Mouse (Mus musculus) myocyte (in vitro differentiated cells): ENCODE measurements around the gene Rem2. TPM values are rescaled to one million over a fixed set of nuclear protein-coding genes. Genes with fewer than 3 reads are reported as not detected.

Source experiments
- H3K27me3 ChIP-seq: one replicate; pipeline ENCODE4 v1.6.1; 2011; ENCODE audit not compliant: control insufficient read depth, insufficient read depth, insufficient read length
- H3K36me3 ChIP-seq: one replicate; pipeline ENCODE4 v1.6.1; 2011; ENCODE audit not compliant: control insufficient read depth, insufficient read depth
- H3K4me2 ChIP-seq: one replicate; pipeline ENCODE4 v1.6.1; 2011; ENCODE audit warnings: low read depth, control low read depth
- H3K4me3 ChIP-seq: one replicate; pipeline ENCODE4 v1.5.1; 2011; ENCODE audit warnings: mild to moderate bottlenecking, control low read depth, moderate library complexity
- H3K79me2 ChIP-seq: one replicate; pipeline ENCODE4 v1.6.1; 2011; ENCODE audit not compliant: control insufficient read depth, insufficient read depth
- H3ac ChIP-seq: one replicate; pipeline ENCODE4 v1.6.1; 2011; ENCODE audit not compliant: control insufficient read depth, insufficient read length
- CEBPB ChIP-seq: IDR thresholded peaks from 2 replicates; pipeline ENCODE4 v1.6.1; 2011; ENCODE audit warnings: mild to moderate bottlenecking, moderate library complexity; ENCODE audit not compliant: poor library complexity, insufficient read depth, severe bottlenecking
- E2F4 ChIP-seq: IDR thresholded peaks from one replicate; pipeline ENCODE4 v1.6.1; 2011; ENCODE audit warnings: mild to moderate bottlenecking, control low read depth, moderate library complexity; ENCODE audit not compliant: insufficient read depth
- MAX ChIP-seq: IDR thresholded peaks from one replicate; pipeline ENCODE4 v1.6.1; 2011; ENCODE audit warnings: low read depth, mild to moderate bottlenecking, control low read depth
- MYOD1 ChIP-seq, 3 experiments: IDR thresholded peaks; one replicate each; pipeline ENCODE4 v1.6.1; 2011; ENCODE audit warnings: control low read depth in 2 of 3, low read depth in 2 of 3, mild to moderate bottlenecking in 2 of 3, moderate library complexity in 1 of 3; ENCODE audit not compliant: insufficient read length in 2 of 3, control insufficient read depth in 1 of 3
- MYOG ChIP-seq, 3 experiments: IDR thresholded peaks; one replicate each; pipeline ENCODE4 v1.6.1; 2011; ENCODE audit warnings: control low read depth in 2 of 3, low read depth in 2 of 3, mild to moderate bottlenecking in 2 of 3; ENCODE audit not compliant: insufficient read length in 2 of 3, control insufficient read depth in 1 of 3, insufficient read depth in 1 of 3
- POLR2A ChIP-seq: IDR thresholded peaks from one replicate; pipeline ENCODE4 v1.6.1; 2011; ENCODE audit warnings: low read depth, mild to moderate bottlenecking, control low read depth, moderate library complexity; ENCODE audit not compliant: insufficient read length
- POLR2AphosphoS2 ChIP-seq: IDR thresholded peaks from one replicate; pipeline ENCODE4 v1.6.1; 2011; ENCODE audit warnings: low read depth, control low read depth; ENCODE audit not compliant: insufficient read length
- REST ChIP-seq: IDR thresholded peaks from one replicate; pipeline ENCODE4 v1.6.1; 2011; ENCODE audit warnings: mild to moderate bottlenecking, control low read depth, moderate library complexity; ENCODE audit not compliant: insufficient read depth, insufficient read length
- SRF ChIP-seq: IDR thresholded peaks from one replicate; pipeline ENCODE4 v1.6.1; 2011; ENCODE audit warnings: low read depth; ENCODE audit not compliant: control insufficient read depth, insufficient read length
- TCF12 ChIP-seq: IDR thresholded peaks from one replicate; pipeline ENCODE4 v1.6.1; 2011; ENCODE audit warnings: mild to moderate bottlenecking, control low read depth; ENCODE audit not compliant: poor library complexity, insufficient read depth, severe bottlenecking
- TCF3 ChIP-seq: IDR thresholded peaks from one replicate; pipeline ENCODE4 v1.6.1; 2011; ENCODE audit warnings: low read depth, control low read depth; ENCODE audit not compliant: insufficient read length
- USF1 ChIP-seq: IDR thresholded peaks from one replicate; pipeline ENCODE4 v1.6.1; 2011; ENCODE audit warnings: low read depth, mild to moderate bottlenecking, control low read depth, moderate library complexity
- polyA plus RNA-seq: library from polyadenylated mRNA; unstranded; fragments of >200 nt; fragmentation: generic; extraction: Trizol; gene quantifications from one replicate; pipeline ENCODE4 v1.2.1, GENCODE M21; 2012; ENCODE audit warnings: missing spikeins

Gene Rem2
- polyA plus RNA-seq, 1 experiment: 0.20 TPM

DNA sequence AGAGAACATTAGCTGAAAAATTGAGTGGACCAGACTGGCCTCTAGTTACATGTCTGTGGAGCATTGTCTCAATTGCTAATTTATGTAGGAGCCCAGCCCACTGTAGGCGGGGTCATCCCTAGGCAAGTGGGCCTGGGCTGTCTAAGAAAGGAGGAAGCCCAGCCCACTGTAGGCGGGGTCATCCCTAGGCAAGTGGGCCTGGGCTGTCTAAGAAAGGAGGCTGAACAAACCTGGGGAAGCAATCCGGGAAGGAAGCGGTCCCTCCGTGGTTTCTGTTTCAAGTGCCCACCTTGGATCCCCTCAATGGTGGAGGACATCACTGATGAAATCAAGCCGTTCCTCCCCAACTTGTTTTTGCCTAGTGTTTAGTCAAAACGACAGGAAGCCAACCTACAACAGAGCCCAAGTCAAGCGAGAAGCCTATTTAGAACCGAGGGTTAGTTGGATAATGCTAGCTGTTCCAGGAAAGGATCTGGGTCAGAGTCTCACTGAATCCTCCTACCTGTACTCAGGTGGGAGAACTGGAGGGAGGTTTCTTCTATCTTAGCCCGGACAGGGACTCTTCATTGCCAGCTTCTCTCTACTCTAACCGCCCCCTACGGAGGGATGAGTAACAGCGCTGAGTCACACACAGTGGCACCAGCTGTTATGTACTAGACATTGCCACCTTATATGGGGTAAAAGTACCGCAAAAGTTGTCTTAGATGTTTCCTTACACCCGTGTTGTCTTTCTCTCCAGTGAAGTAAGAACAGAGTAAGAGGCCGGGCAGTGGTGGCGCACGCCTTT is 16.6 kb downstream of the Rem2 start:
- Histone ChIP-seq H3ac (no peak overlapping the region), H3K79me2 (no peaks in the 10 kb centered on the region), H3K4me3 (no peak overlapping the region), H3K27me3 (no peaks in the 10 kb centered on the region), H3K36me3 (no peaks in the 10 kb centered on the region), H3K4me2 (peak overlapping the region; percentile 29)
- TF ChIP-seq USF1 (no peak), SRF (peak; percentile 80), MAX (no peak), MYOD1 (IDR thresholded peaks at IDR 0.05; ENCODE audit: control insufficient read depth in 1 of 3, insufficient read length in 2 of 3, low read depth in 2 of 3) (peak in 2 of 3 experiments; percentile 52 to 76), MYOG (IDR thresholded peaks at IDR 0.05; ENCODE audit: control insufficient read depth in 1 of 3, insufficient read depth in 1 of 3, insufficient read length in 2 of 3, low read depth in 2 of 3) (peak in 1 of 3 experiments; percentile 13), TCF3 (no peak)

DNA sequence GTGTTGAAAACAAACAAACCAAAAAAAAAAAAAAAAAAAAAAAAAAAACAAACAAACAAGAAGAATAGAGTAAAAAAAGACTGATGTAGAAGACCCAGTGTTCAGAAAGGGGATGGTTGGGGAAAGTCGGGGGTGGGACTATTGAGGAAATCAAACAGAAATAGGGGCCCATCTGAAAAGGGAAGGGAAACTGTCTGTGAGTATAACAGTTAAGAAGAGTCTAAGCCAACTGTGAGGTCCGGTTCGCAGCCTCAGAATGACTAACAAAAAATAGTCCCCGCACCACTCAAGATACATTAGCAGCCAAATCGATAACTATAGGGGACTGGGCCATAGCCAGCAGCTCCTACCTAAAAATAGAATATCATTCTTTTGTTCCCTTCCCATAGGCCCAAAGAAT is 17.3 kb downstream of the Rem2 start:
- Histone ChIP-seq H3K27me3 (no peaks in the 10 kb centered on the region), H3ac (no peak overlapping the region), H3K4me3 (no peak overlapping the region), H3K36me3 (no peaks in the 10 kb centered on the region), H3K4me2 (no peak overlapping the region), H3K79me2 (no peaks in the 10 kb centered on the region)
- no peak for TF ChIP-seq REST
- TF ChIP-seq MAX: no peak
- TF ChIP-seq MYOD1 (IDR thresholded peaks at IDR 0.05; ENCODE audit: control insufficient read depth in 1 of 3, insufficient read length in 2 of 3, low read depth in 2 of 3): no peak
- no peak for TF ChIP-seq TCF12
- no peak for TF ChIP-seq TCF3
- TF ChIP-seq USF1: no peak
- no peak for TF ChIP-seq E2F4
- TF ChIP-seq CEBPB: no peak
- no peak for TF ChIP-seq POLR2A
- TF ChIP-seq POLR2AphosphoS2: no peak
- no peak for TF ChIP-seq MYOG (IDR thresholded peaks at IDR 0.05; ENCODE audit: control insufficient read depth in 1 of 3, insufficient read depth in 1 of 3, insufficient read length in 2 of 3, low read depth in 2 of 3)
- TF ChIP-seq SRF: no peak

DNA sequence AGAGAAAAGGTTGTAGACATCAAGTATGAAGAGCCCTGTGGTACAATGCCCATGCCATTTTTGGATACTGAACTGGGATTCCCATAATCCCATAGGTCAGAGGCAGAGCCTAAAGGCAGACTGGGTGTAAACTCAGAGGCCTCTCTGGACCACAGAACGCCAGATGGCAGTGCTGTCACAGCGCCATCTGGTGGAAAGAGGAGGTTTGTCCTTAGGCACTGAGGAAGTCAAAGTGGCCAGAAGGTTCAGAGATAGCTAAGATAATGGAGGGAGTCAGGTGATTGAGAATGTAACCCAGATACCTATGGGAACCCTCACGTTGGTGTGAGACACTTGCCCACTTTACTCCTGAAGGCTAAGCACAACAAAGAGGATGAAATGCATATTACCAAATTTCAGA is 18.3 kb downstream of the Rem2 start:
- Histone ChIP-seq H3K4me2 (no peak overlapping the region), H3K79me2 (no peaks in the 10 kb centered on the region), H3K27me3 (no peaks in the 10 kb centered on the region), H3K4me3 (no peak overlapping the region), H3ac (no peak overlapping the region), H3K36me3 (no peaks in the 10 kb centered on the region)
- no peak for TF ChIP-seq SRF
- no peak for TF ChIP-seq MAX
- no peak for TF ChIP-seq TCF3
- no peak for TF ChIP-seq TCF12
- no peak for TF ChIP-seq POLR2AphosphoS2
- no peak for TF ChIP-seq USF1
- no peak for TF ChIP-seq MYOG (IDR thresholded peaks at IDR 0.05; ENCODE audit: control insufficient read depth in 1 of 3, insufficient read depth in 1 of 3, insufficient read length in 2 of 3, low read depth in 2 of 3)
- TF ChIP-seq CEBPB: no peak
- TF ChIP-seq REST: no peak
- no peak for TF ChIP-seq POLR2A
- no peak for TF ChIP-seq MYOD1 (IDR thresholded peaks at IDR 0.05; ENCODE audit: control insufficient read depth in 1 of 3, insufficient read length in 2 of 3, low read depth in 2 of 3)
- no peak for TF ChIP-seq E2F4

DNA sequence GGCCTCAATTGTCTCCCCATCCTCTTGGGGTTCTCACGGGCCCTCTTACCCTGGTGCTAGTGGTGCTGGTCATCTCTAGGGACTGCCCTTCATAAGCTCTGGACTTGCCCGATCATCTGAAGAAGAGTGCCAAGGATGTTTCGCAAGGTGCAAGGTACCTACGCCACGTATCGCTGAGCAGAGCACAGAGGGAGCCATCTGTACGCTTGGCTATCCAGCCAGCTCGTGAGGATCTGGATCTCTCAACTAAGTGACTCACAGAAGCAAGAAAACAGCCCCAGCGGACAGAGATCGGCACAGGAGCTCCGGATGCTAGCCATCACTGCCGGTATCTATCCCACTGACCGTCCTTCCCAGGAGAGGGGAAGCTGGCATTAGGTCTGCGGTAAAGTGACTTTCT is 20.8 kb downstream of the Rem2 start:
- H3ac ChIP-seq: no peak overlapping the region
- TF ChIP-seq MYOG (IDR thresholded peaks at IDR 0.05; ENCODE audit: control insufficient read depth in 1 of 3, insufficient read depth in 1 of 3, insufficient read length in 2 of 3, low read depth in 2 of 3): no peak
- TF ChIP-seq MAX: no peak
- no peak for TF ChIP-seq POLR2AphosphoS2
- TF ChIP-seq TCF3: no peak
- TF ChIP-seq CEBPB: no peak
- TF ChIP-seq REST: no peak
- no peak overlapping the region for H3K4me3 ChIP-seq
- H3K27me3 ChIP-seq: no peaks in the 10 kb centered on the region
- no peak overlapping the region for H3K4me2 ChIP-seq
- H3K79me2 ChIP-seq: no peaks in the 10 kb centered on the region
- H3K36me3 ChIP-seq: no peaks in the 10 kb centered on the region

DNA sequence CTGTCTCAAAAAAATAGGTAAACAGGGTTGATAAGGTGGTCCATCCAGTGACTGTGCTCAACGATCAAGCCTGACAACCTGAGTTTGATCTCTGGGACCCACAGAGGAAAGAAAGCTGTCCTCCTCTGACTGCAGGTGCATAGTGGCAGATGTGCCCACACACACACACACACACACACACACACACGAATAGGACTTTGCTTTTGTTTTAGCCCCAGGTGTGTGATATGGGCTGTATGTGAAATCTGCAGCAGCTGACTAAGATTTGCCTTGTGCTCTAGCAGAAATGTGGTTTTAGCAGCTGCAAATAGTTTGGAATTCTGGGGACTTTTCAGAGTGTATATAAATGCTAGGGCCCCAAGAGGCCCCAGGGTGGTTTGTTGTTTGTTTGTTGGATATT is 23.4 kb downstream of the Rem2 start:
- TF ChIP-seq POLR2AphosphoS2 (no peak), MAX (no peak), E2F4 (no peak), TCF12 (no peak), TCF3 (no peak), SRF (no peak), CEBPB (no peak), REST (no peak), MYOD1 (IDR thresholded peaks at IDR 0.05; ENCODE audit: control insufficient read depth in 1 of 3, insufficient read length in 2 of 3, low read depth in 2 of 3) (no peak), MYOG (IDR thresholded peaks at IDR 0.05; ENCODE audit: control insufficient read depth in 1 of 3, insufficient read depth in 1 of 3, insufficient read length in 2 of 3, low read depth in 2 of 3) (no peak), USF1 (no peak), POLR2A (no peak)
- H3K79me2 ChIP-seq: no peaks in the 10 kb centered on the region
- H3K4me2 ChIP-seq: no peak overlapping the region
- no peaks in the 10 kb centered on the region for H3K27me3 ChIP-seq
- H3K4me3 ChIP-seq: no peak overlapping the region
- no peaks in the 10 kb centered on the region for H3K36me3 ChIP-seq
- H3ac ChIP-seq: no peak overlapping the region
